Mouse (Mus musculus) cerebellum, adult 8-10 months (tissue): Measurements from ENCODE around the gene Zranb2.

Source experiments
- DNase-seq: peaks from one replicate; pipeline ENCODE4 v3.0.0; 2022

Zranb2 gene

GRCm38 (mm10) chr3:157579376-157579775 lies 45.4 kb downstream of the Zranb2 start:
- no peak for DNase-seq

- no peak for DNase-seq
Measured at GRCm38 (mm10) chr3:157580299-157580698, 46.3 kb downstream of the Zranb2 start.

GRCm38 (mm10) chr3:157581755-157582154 lies 47.8 kb downstream of the Zranb2 start:
- DNase-seq: no peak

DNA sequence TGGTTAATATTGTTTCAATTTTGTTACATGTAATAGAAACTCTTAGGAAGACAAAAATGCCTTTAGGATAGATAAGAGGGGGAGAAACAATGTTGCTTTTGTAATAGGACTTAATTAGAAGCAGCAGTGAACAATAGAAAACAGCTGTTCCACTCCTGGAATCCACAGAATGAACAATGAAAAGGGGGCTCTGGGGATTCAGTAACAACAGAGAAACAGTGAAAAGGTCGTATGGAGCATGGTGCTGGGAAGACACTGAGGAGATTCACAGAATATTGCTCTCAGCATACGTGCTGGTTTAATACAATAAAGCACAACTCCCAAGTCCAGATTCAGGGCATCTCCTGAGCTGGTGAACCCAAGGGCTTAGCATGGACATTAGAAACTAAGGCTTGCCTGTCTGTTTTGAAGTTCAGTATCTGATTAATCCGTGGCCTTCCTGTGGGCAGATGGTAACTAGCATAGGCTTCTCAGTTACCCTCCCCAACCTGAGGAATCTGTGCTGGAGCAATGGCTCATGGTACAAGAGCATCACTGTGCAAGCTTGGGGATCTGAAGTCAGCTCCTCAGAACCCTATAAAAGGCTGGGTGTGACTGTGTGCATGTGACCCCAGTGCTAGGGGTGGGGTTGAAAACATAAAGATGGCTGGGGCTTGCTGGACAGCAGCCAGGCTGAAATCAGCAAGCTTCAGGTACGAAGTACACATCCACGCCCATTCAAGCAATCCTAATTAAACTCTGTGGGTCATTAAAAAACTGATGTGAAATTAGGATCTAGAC lies 48.9 kb downstream of the Zranb2 start:
- DNase-seq: no peak

DNA sequence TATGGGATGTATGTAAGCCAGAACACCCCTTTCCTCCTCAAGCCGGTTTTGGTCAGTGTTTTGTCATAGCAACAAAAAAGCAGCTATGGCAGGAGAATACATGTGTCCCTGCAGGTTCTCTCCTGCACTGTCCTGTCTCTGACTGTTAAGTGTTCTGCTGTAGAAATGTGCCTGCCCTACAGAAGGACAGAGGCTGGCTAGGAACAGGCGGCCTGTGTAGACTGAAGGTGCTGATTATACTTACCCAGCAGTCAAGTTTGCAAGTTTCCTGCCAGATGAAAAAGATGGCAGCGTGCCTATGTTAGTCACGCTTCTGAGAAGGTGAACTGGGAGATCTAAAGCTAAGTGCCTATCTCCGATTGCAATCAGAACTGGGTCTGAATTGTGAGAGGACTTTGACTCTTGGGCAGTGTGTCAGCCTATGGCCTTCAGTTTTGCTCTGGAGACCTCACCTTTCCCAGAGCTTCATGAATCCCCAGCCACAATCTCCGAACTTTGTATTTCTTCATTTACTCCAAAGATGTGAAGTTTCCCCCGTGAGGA lies 63.9 kb downstream of the Zranb2 start:
- no peak for DNase-seq
